Mouse (Mus musculus): ENCODE measurements around the gene Aqp7.
A peak's percentile ranks its signal among the peaks of the same experiment; 100 is the strongest.
"Not testable (repeated sequence)": the region's sequence is repeated elsewhere in the genome, so short reads cannot be mapped to it uniquely, and the experiment has no call there.

Aqp7 gene

GRCm38 (mm10) chr4:41047524-41048271, at the start of gene Aqp7:
Gene Aqp7, minus strand, starts transcription at chr4:41048139.
- DNase-seq: no peak

DNA sequence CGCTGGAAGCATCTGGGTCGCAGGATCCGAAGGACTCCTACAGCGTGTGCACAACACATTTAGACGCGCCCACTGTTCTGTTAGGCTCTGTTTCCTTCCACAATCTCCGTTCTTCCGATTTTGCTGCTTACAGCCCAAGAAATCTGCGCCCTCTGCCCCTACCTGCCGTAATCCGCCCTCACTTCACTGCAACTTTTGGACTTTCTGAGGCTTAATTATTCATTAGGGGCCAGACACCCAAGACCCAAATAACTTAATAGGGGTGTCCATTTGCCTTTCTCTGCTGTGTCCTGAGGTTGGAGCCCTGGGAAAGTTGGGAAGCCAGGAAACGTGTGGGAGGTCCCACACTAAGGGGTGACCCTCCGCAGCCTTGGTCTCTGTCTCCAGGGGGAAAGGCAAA, 49.4 kb upstream of the Aqp7 start:
- DNase-seq: no peak

DNA sequence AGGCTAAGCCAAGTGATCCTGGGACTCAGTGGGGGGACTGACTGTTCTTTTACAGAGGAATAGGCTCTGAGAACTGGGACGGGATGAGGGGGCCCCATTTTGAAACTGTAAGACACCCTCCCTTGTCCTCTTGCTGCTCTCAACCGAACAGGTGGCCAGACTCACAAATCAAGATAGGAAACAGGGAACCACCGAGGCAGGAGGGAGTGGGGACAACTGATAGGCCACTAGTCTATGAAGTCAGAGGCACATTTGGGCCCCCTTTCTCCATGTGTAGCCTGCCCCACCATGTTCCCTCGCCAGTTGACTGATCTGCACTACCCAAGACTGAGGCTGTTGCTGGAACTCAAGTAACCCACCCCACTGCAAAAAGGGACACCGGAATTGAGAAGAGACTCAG, 48.9 kb upstream of the Aqp7 start:
- DNase-seq: no peak

GRCm38 (mm10) chr4:41096169-41096568, 48.2 kb upstream of the Aqp7 start:
- DNase-seq: no peak

DNA sequence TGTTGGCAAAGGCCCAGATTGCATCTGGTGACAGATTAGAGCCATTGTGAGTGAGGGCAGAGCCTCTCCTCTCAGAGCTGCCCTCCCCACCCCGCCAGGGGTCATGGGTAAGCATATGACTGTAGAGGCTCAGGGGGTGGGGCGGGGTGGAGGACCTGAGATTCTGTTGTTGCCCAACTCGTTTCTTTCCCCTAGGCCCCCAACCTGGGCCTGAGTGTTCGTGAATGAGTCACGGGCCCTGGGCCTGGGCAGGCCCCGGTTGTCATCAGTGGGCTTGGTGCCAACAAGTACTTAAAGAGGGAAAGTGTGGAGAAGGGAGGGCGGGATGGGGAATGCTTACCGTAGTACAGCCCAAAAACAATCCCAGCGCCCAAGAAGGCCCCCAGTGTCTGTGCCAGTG, 46.4 kb upstream of the Aqp7 start:
- no peak for DNase-seq

GRCm38 (mm10) chr4:41092958-41093357, 45.0 kb upstream of the Aqp7 start:
- DNase-seq: no peak

- no peak for DNase-seq
Observed at GRCm38 (mm10) chr4:41091391-41091790, 43.5 kb upstream of the Aqp7 start.

DNA sequence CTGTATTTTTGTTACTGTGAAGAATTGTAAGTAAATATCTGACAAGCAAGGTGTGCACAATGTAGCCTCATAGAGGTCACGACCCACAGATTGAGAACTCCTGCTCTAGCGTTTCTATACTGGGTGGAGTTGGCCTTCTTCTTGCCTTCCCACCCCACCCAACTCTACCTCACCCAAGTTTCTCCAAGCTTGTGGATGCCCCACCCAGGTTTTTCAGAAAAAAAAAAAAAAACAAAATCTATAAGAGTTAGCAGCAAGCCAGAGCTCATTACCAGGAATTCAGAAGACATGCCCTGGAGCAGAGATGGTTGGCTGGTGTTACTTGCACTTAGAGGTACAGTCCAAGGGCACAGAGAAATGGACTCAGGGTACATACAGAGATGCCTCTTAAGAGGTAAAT, 41.8 kb upstream of the Aqp7 start:
- no peak for DNase-seq

DNA sequence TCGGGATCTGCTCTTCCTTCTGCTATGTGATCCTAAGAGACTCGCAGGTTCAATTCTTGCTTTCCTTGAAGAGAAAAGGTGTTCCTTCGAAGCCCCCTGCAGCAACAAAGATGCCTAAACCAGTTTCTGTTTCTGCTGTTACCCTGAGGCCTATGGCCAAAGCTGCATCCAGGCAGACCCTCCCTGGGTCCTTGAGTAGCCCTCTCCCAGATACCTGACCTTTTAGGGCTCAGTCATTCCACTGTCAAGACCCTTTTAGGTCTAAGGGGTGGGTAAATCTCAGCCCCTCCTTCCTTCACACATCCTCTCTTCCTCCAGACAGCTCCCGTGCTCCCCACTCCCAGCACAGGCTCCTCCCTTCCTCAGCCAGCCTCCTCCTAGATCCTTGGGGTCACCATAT, 41.2 kb upstream of the Aqp7 start:
- DNase-seq: no peak

DNA sequence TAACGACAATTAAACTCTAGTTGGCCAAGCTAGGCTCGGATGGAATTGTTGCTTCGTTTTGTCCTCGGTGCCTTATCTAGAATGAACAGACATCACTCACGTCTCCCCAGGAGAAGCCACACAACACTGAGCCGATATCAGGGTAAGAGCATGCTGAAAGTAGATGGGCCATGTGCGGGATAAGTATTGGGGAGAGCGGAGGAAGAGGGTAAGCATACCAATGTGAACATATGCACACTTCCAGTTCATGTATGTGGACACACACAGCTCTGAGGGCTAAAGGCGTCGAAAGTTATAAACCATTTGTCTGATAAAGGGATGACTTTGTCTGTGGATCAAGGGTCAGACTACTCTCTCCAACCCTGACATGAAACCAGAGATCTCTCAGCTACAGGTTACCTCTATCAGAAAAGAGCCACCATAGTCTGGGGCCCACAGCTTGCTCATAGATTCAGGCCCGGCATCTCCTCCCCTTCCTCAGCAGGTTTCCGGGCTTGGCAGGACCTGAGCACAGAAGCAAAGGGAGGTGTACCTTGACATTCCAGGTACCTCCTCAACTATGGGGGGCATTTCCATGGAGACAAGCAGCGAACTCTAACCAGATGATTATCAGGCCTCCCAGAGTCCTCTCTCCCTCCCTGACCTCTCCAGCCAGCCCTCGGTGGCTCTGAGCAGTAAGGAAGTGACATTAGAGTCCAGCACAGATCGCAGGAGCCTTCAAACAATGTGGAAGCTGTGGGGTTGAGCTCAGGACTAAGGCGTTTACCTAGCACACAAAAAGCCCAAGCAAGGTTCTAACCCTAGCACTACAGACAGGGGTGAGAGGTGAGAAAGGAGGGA, 39.7 kb upstream of the Aqp7 start:
- DNase-seq: no peak

- no peak for DNase-seq
Observed at GRCm38 (mm10) chr4:41086947-41087346, 39.0 kb upstream of the Aqp7 start.

DNA sequence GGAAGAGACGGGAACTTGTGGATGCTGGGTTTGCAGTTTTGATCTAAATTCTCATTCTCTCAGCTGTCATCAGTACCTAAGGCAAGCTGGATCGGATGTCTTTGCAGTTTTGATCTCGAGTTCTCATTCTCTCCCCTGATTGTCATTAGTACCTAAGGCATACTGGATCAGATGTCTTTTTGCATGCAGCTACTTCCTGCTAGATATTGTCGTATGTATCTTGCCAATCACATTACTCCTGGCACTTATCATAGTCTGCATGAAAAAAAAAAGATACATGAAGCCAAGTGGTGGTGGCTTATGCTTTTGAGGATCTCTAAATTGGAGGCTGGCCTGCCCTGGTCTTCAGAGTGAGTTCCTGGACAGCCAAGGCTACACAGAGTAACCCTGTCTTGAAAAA, 36.9 kb upstream of the Aqp7 start:
- DNase-seq: no peak

GRCm38 (mm10) chr4:41082803-41083202, 34.9 kb upstream of the Aqp7 start:
- not testable (repeated sequence) for DNase-seq

DNA sequence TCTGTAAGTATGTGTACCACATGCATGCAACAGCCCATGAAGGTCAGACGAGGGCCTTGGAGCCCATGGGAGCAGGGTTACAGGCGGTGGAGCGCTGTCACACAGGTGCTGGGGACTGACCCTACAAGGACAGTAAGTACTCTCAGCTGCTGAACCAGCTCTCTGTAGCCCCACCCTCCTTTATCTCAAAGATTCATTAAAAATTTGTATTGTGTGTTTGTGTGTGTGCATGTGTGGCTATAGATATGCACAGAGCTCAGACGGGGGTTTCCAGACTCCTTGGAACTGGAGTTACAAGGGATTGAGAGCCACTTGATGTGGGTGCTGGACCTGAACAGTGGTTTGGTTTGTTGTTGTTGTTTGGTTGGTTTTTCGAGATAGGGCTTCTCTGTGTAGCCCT, 33.8 kb upstream of the Aqp7 start:
- no peak for DNase-seq

GRCm38 (mm10) chr4:41078726-41079125, 30.8 kb upstream of the Aqp7 start:
- DNase-seq: no peak

DNA sequence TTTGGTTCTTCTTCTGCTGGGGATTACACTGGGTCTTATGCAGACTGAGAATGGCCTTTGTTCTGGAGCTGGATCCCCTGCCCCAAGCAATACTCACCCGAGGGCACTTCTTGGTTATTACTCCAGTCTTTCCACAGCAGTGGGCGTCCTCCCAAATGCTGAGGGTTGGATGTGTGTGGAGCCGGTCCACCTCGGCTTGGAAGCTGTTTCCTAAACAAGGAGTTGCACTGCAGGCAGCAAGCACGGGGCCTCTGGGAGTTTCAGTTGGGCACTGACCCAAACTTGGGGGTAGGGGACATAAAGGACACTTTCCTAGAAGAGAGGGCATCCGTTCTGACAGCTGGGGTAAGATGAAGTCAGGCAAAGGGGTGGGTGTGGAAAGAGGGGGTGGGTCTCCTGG, 26.5 kb upstream of the Aqp7 start:
- DNase-seq: no peak

DNA sequence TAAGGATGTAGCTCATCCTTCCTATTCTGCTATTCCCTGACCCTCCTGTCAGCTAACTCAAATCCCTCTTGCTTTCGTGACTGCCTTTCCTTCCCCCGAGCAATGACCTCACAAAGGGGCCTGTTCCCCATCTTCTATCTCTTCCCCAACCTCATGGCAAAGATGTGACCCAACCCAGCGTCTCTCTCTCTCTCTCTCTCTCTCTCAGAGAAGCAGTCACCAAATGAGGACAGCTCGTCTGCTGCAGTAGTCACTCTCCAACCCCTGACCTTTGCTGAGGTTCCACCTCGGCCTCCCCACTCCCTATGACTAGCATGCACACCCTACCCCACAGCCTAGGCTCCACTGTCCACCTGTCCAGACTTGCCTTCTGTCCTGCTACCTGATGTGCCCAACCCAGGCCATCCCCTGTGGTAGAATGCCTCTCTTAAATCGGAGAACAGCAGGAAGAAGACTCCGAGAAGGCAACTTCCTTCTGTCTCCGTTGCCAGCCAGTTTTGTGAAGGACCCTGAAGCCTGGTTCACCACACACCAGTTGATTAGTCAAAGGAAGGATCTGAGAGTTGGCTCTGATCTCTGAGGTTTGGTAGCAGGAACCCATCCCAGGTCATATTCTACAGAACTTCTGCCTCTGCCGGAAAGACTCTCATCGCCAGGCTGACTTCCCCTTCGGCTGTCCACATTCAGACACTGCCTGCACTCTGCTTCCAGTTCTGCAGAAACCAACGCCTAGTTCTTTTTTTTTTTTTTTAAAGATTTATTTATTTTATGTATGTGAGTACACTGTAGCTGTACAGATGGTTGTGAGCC, 25.3 kb upstream of the Aqp7 start:
- peak; percentile 41 for DNase-seq

GRCm38 (mm10) chr4:41071500-41072429, 23.8 kb upstream of the Aqp7 start:
- no peak for DNase-seq

GRCm38 (mm10) chr4:41065196-41065595, 17.3 kb upstream of the Aqp7 start:
- DNase-seq: no peak

- no peak for DNase-seq
Observed at GRCm38 (mm10) chr4:41063894-41064673, 16.1 kb upstream of the Aqp7 start.

DNA sequence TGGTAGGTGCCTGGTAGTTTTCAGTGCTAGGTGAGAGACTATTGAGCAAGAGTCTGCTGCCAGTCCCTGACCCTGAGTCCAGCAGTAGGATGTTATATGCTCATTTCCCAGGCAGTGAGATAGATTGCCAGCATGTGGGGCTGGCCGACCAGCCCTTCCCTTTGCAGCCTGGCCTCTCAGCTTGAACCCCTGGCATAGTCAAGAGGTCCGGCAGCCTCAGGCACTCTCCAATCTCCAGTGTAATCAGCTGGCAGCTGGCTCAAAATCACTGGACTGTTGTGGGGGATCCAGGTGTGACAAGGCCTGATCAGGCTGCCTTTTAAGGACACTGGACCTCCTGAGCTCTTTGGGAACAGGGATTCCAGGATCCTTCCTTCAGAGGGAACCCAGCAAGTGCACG, 15.4 kb upstream of the Aqp7 start:
- no peak for DNase-seq

DNA sequence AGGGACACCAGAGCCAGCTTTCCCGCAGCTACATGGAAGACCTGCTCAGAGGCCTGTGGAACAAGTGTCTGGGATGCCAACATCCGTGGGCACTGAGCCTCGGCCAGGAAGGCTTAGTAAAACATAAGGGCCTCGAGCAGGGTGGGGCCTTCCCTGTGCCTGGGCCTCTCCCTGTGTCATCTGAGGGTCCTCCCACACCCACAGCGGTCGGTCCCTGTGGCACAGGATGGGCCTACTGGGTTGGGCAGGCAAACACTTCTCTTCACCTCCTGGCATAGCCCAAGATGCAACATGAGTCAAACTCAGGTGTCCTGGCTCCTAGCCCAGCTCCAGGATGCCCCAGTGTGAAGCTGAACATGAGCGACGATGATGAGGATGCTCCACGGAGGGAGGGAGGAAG, 9.4 kb upstream of the Aqp7 start:
- DNase-seq: no peak

Measured in layer of hippocampus, adult 9-11 months (tissue).